Mouse (Mus musculus) spleen, adult 2 months (tissue): ENCODE data around the gene Entr1.

ENCODE experiments used
- CTCF ChIP-seq: fragments of 200-500 bp; IDR thresholded peaks from 2 replicates; pipeline ENCODE4 v1.5.1; 2011; ENCODE audit warnings: mild to moderate bottlenecking, inconsistent platforms; ENCODE audit not compliant: insufficient read depth, insufficient read length, insufficient replicate concordance; ENCODE audit errors: extremely low read depth
- POLR2A ChIP-seq: fragments of 200-500 bp; IDR thresholded peaks from 2 replicates; pipeline ENCODE4 v1.6.1; 2011; ENCODE audit warnings: low read depth, low read length, inconsistent platforms

- TF ChIP-seq CTCF (no peak), POLR2A (no peak)
These were observed 20.5 kb downstream of the Entr1 start for GRCm38 (mm10) chr2:26368572-26368971.
